Mouse (Mus musculus): Measurements from ENCODE around the gene D7Ertd443e. TPM values are rescaled to one million over a fixed set of nuclear protein-coding genes. Genes with fewer than 3 reads are reported as not detected.

Gene D7Ertd443e
- under 1 TPM; 0.30 to 0.93 TPM for total RNA-seq (2021)

DNA sequence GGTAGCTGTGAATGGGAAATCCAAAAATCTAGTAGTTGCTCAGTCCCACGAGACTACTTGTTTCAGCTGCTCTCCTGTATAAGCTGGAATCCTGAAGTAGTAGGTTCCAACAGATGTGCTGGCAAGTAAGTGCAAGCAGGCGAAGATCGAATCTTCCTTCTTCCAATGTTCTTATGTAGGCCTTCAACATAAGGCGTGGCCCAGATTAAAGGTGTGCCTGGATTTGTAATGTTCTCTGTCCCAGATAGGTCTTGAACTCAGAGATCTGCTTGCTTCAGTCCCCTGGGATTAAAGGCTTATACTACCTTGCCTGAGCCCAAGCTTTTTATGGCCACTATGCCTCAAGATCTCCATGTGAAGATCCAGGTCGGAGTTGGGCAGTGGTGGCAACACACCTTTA is at the start of gene D7Ertd443e:
Gene D7Ertd443e (minus strand): TSS at position 101 of the 400 bp plus-strand sequence.
- intact Hi-C loops (cut with DNase I): no loop called here
- DNase-seq: no peak

DNA sequence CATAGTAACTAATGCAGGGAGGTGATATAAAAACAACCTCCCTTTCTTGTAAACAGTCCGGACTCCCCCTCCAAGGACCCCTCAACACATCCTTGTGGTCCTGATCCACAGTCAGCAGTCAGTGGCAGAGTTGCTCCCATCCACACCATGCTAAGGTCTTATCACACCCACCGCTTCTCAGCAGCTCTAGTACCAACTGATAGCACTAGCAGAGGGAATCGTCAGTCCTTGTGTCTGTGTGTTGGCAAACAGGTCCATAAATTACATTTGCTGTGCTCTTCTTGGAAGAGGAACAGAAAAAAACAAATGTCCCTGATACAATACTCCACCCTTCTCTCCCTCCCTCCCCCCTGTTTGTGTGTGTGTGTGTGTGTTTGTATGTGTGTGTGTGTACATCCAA is 46.2 kb upstream of the D7Ertd443e start:
- intact Hi-C loops (cut with DNase I): no loop called here
- no peak for DNase-seq

DNA sequence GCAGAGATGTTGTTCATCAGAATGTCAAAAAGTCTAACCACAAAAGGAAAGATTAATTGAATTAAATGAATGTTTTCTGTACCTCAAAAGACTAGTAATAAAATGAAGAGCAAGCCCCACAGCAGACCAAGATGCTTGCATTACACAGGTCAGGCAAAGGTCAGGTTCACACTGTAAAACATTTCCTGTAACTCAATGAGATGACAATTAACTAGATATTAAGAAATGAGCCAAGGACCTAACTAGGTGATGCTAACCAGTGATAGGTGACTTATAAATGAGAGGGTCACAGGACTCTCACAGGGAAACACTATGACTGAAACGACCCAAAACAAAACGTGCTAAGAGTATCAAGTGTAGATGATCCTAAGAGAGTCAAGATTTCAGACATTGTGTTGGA is 43.2 kb upstream of the D7Ertd443e start:
- DNase-seq: no peak
- intact Hi-C loops (cut with DNase I): no loop called here

DNA sequence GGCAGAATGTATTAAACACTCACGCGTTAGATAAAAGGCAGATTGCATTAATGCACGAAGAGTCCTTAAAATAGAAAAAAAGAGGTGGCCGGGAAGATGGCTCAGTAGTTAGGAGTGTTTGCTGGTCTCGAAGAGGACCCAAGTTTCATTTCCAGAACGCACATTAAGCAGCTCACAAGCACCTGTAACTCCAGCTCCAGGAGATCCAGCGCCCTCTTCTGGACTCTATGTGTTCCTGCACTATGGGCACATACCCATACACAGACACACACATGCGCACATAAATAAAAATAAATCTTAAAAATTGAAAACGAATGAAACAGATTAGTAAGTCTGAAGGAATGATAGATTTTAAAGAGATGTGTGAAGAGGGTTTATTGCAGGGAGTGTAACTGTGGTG is 29.6 kb upstream of the D7Ertd443e start:
- DNase-seq: no peak
- intact Hi-C loops (cut with DNase I): no loop called here

DNA sequence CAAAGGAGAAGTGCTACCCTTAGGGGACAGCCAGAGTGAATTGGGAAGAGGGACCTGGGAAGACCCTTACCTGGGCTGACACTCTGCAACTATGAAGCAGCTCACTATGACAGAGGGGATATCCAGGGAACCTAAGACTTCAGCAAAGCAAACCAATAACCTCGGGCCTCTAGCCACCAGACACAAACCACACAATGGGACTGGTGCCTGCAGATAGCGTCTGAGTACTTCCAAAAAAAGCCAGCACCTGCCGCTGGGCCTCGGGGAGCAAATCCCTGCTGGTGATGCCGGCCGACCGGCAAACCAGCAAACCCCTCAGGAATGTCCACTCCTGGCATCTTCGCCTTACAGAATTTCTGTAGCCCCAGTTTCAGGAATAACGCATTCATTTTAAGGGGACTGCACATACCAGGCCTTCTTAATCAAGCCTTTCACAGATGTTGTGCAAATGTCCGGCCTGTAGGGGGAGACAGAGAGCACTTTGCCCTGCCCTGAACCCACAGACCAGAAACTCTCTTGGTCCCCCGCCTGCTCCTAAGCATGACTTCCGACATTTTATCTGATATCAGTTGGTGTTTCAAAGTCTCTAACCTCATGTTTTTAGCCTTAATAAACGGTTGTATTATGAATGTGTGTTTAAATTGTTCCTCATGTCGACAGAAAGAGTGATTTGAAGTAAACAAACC is 28.7 kb upstream of the D7Ertd443e start:
- intact Hi-C loops (cut with DNase I): no loop called here
- peak; percentile 28 for DNase-seq

DNA sequence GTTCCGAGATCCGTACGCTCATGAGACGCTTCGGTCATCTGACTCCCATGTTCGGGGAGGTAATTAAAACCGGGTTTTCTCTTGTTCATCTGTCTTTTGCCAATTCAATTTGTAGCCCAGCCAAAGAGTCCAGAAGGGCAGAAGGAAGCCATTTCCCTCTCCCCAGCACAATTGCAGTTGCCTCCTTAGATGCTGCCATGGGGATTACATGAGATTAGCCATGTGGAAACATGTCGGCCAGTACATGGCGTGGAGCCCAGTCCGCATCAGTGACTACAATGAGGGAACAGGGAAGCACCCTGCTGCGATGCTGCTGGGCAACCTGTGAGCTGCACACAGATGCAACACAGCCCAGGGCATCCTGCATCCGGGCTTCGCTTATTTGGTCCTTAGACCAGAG is 23.2 kb upstream of the D7Ertd443e start:
- intact Hi-C loops (cut with DNase I): no loop called here
- DNase-seq: peak; percentile 97

DNA sequence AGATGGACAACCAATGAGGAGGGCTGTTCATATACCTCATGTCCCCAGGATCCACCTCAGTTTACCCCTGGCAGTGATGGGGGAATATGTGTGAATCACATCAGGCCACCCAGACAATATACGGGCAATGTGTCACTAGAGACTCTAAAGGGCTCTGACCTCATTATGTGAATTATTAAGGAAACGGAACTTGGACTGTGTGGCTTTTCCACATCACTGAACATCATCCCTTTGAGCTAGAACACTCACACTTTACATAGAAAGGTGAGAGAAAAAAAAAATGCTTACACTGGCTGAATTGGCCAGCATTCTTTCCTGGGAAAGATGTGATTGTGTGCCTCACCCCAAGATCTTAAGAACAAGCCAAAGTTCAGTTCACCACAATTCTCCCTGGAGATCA is 15.3 kb upstream of the D7Ertd443e start:
- intact Hi-C loops (cut with DNase I): no loop called here
- DNase-seq: no peak

DNA sequence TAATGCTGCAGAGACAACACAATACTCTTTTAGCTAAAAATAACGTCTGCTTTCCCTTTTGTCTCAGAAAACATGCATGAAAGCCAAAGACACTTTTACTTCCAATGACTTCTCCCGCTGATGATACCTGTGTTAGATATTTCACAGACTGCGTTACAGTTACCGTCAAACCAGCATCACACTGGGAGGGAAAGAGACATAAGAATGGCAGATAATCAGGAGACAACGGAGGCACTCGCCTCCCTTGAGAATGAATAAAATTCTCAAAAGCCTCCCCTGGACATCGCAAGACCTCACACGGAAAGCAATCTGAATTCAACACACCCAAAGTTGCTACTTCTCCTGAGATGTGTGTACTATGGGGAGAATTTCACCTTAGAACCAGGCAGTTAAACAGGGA is 11.3 kb upstream of the D7Ertd443e start:
- no peak for DNase-seq
- intact Hi-C loops (cut with DNase I): no loop called here

DNA sequence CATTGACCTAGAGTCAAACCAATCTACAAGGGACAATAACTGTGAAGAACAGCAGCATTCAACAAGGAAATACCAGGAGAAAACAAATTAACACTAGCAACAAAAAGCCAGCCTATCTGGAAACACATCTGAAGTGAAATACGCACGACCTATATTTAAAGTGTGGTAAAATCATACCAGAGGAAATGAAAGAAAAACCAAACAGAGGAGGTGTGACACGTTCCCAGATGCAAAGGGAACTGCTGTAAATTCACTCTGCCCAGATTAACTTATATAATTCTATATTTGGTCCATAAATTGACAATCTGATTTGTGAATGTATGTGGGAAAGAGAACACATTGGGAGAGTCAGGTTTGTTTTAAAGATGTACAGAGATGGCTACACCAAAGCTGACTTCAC is 2.7 kb downstream of the D7Ertd443e start:
- DNase-seq: no peak
- intact Hi-C loops (cut with DNase I): no loop called here

DNA sequence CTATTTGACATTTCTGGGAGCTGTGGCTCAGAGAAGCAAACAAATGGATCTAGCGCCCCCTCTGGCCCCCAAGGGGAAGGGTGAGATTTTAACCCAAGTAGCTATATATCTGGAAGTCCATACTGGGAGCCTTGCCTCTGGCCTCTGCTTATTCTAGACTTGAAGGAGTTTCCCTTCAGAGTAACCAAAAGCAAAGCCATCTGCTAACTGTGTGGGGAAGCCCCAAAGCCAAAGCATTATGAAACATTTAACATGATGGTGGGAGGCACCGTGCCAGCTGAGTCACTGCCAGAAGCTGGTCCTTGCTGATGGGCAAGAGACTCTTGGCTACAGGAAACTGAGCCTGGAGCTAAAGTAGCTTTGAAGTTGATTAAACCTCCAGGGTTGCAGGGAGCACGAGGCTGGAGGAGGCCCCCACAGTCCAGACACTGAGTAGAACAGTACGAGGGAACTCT is 4.0 kb downstream of the D7Ertd443e start:
- intact Hi-C loops (cut with DNase I): no loop called here
- DNase-seq: peak; percentile 98

DNA sequence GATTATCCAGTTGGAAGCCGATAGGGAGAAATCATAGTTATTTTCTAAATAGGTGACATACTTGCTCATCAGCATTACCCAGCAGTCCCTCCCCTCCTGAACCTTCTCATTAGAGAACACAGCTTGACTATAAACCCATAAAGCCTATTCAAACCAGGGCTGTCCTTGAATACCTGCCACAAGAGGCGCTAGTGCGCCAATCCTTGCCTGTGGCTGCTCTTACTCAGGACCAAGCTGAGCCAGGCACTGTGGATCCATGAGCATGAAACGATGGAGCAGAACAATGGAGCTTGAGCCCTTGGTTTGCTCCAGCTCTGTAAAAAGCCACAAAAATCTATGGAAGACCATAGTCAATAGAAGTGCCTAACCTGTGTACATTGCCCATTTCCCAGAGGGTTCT is 7.2 kb downstream of the D7Ertd443e start:
- DNase-seq: peak; percentile 79
- intact Hi-C loops (cut with DNase I): no loop called here

DNA sequence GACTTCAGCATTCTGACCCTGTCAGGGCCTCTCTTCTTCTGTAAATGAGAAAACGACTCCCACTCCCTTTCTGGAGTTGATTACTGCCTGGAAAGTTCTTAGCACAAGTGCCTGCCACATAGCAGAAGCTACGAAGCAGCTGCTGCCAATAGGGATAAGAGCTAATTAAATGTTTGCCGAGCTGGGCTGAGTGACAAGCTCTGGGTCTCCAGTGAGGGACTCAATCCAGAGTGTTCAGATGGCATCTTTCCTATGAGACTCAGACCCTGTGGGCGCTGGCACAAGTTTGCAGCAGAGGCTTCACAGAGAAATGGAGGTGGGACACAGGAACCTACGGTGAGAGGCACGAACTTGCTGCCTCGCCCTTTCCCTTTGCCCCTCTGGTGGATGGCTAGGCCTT is 8.7 kb downstream of the D7Ertd443e start:
- intact Hi-C loops (cut with DNase I): no loop called here
- peak; percentile 62 for DNase-seq

DNA sequence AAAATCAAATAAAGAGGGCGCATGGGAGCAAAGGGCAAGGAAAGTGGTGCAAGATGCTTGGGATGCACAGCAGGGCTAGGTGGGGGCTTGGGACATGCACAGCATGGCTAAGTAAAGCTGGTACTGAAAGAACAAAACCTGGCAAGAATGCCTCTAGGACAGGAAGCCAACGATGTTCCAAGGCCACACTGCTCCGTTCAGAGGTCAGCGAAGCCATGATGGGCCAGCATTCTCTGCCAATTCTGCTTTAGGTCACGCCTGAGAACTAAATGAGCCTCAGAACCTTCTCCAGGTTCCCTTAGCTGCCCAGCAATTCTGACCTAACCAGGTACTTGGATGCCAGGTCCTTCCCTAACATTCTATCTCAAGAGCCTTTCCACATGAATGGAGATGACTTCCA is 13.2 kb downstream of the D7Ertd443e start:
- intact Hi-C loops (cut with DNase I): no loop called here
- DNase-seq: no peak

DNA sequence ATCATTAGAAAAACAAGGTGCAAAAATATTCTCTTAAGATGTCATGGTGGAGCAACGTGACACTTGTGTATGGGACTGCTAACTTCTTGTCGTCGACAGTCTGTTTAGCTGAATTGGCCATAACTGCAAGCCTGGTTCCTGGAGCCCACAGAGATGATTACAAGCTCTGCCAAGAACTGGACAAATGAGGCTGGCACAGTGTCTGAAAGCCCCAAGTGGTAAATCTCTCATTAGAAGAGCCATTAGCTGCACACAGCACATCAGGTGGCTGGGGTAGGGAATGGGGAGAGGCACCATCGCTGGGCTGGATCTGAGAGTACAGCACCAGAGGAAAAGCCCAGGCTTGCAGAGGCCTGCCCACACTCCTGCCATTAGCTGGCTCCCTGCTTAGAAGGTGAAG is 16.2 kb downstream of the D7Ertd443e start:
- intact Hi-C loops (cut with DNase I): no loop called here
- DNase-seq: peak; percentile 61

DNA sequence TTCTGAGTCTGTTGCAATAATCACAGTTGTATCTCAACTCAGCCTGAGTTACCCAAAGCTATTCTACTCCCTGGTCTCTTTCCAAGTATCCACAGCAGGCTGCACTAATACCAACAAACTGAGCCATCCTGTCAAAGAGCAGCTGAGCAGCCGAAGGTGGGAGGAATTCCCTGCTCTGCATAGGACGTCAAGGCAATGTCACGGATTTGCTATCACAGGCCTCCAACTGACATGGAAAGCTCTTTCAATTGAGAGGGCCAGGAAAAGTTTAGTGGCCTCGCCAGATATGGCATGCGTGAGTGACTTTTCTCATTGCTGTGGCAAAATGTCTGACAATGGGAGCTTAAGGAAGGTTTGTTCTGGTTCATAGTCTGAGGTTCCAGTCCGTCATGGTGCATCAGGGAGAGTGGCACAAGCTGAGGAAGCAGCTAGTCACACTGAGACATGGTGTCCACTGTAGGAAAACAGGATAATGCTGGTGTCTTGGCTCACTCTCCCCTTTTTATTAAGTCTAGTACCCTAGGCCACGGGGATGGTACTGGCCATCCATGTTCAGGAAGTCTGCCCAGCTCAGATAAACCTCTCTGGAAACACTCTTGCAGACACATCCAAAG is 23.1 kb downstream of the D7Ertd443e start:
- intact Hi-C loops (cut with DNase I): no loop called here
- DNase-seq: peak; percentile 14

DNA sequence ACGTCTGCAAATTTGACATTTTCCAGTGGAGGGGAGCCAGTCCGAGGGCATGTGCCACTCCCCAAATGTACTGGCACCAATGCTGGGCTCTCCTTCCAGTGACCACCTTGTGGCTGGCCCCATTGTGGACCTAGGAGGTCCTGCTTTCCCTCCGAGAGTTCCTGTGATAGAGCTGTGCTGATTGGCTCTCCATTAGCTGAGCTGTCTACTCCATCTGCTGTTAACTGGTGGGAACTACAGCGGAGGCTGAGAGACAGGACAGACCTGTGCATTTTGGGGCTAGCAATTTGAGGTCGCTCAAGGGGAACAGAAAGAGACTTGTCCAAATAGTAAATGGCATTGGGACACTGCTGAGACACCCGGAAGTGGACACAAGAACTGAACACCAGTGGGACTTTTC is 36.6 kb downstream of the D7Ertd443e start:
- DNase-seq: peak; percentile 56
- intact Hi-C loops (cut with DNase I): loop anchor here (2.0 kb wide), 1 partner anchor 492 kb away; no protein-coding TSS in a partner anchor

DNA sequence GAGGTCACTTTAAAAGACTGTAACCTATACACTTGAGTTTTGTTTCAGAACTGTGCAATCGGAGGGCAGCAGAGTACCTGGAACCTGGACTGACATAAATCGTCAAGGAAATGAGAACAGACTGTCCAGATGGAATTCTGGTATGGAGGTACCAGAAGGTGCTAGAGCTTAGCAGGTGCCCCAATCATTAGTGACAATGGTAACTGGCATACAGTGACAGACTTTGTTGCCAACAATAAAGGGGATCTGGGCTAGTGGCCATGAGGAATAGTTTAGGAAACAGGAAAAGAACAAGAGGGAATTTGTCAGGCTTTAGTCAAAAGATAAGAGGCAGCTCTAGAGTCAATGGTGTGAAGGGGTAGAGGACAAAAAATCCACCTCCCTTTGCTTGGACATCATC is 43.3 kb downstream of the D7Ertd443e start:
- intact Hi-C loops (cut with DNase I): no loop called here
- no peak for DNase-seq

DNA sequence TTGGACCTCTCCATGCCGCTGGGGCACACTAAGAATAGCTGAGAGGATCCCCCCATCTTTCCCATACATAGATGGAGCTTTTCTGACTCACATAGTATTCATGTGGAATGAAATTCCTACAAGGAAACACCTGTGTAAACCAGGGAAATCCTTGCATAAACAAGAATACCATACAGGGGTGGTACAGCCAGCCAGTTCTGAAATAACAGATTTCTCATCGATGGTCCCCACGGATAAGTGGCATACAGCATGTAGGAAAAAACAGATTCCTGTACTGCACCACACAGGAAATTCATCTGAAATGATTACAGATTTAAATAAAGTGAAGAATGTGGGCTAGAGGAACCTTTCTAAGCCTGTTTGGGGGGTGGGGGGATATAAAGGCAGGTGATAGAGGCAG is 49.5 kb downstream of the D7Ertd443e start:
- DNase-seq: no peak
- intact Hi-C loops (cut with DNase I): no loop called here

DNA sequence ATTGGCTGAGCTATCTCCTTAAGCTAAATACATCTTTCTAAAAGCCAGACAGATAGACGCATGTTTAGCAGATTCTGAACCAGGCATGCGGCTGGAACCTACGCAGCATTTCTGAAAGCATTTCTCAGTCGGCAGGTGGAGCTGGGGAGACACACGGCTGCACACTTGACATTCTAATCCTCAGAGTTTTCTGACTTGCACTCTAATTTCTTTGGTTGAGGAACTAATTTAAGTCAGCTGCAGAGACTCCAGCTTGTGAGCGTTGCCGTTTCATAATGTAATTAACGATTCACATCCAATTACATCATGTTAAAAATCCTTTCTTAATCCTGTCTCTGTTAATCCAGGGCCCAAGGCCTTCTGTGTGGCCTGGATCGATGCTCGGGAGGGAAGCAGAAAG is 64.5 kb downstream of the D7Ertd443e start:
- intact Hi-C loops (cut with DNase I): no loop called here
- no peak for DNase-seq

DNA sequence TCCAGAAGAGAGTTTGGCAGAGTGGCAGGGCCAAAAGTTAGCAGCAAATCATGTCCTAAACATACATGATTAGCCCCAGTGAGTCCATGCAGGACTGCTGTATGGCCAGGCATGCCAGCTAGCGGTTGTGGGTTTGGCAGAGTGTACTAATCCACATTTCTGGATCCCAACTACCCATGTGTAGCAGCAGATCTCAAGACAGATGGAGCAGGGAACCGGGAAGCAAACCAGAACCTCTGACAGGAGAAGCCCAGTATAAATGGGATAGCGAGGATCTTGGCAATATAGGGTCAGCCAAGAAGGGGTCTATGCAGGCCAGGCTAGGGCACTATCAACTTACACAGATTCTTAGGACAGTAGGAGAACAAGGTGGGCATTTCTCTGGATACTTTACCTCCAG is 83.4 kb downstream of the D7Ertd443e start:
- intact Hi-C loops (cut with DNase I): no loop called here
- DNase-seq: no peak

DNA sequence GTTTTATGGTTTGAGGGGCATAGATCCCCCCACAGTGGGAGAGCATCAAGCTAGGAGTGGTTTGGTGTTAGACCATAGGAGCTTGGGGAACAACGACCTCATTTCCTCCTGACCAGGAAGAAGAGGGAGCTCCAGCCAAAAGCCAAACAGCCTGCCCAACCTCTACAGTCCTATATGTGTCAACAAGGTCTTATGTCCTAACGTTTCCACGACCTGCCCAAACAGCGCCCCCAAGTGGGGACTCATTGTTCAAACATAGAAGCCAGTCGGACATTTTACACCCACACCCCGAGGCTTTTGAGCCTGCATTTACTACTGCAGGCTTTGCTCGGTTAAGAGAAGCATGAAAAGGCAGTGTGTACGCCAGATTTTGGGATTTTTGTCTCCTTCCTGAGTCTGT is 84.2 kb downstream of the D7Ertd443e start:
- peak; percentile 32 for DNase-seq
- intact Hi-C loops (cut with DNase I): no loop called here

DNA sequence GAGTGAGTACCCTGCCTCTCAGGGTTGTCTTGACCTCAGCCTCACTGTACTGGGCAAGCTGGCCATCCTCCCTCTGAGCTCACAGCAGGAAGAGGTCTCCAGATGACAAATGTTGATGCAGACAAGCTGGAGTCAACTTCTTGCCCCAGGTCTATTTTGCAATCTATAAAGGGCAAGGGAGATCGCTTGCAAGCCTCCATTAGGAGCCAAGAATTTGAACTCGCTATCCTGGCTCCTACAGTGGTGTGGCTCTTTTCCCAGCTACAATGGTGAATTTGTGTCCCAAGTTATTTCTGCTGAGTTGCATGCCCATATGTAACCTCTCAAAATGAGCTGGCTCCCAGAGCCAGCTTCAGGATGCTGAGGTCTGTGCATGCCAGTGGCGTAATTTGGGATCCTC is 92.7 kb downstream of the D7Ertd443e start:
- intact Hi-C loops (cut with DNase I): no loop called here
- no peak for DNase-seq
